Mouse (Mus musculus) midbrain, embryonic 12.5 days (tissue): Measurements from ENCODE around the gene Themis3. TPM values are rescaled to one million over a fixed set of nuclear protein-coding genes. Genes with fewer than 3 reads are reported as not detected.

Experiments
- ATAC-seq: fragments of 200-750 bp; cut with Nextera tagmentation; 2 replicates; pipeline ENCODE4 v1.8.0; 2017; ENCODE audit warnings: low read depth, moderate TSS enrichment, moderate library complexity; ENCODE audit not compliant: low FRiP score
- H3K27ac ChIP-seq: fragments of 300-500 bp; sonication (generic); replicated peaks from 2 replicates; pipeline ENCODE4 v1.5.1; 2016; ENCODE audit warnings: mild to moderate bottlenecking
- H3K27me3 ChIP-seq: fragments of 300-500 bp; sonication (generic); 2 replicates; pipeline ENCODE4 v1.6.1; 2016; ENCODE audit warnings: mild to moderate bottlenecking
- H3K36me3 ChIP-seq: fragments of 300-500 bp; sonication (generic); 2 replicates; pipeline ENCODE4 v1.6.1; 2016
- H3K4me1 ChIP-seq: fragments of 300-500 bp; sonication (generic); 2 replicates; pipeline ENCODE4 v1.6.1; 2016
- H3K4me2 ChIP-seq: fragments of 300-500 bp; sonication (generic); replicated peaks from 2 replicates; pipeline ENCODE4 v1.6.1; 2016; ENCODE audit warnings: mild to moderate bottlenecking, moderate library complexity
- H3K4me3 ChIP-seq: fragments of 300-500 bp; sonication (generic); 2 replicates; pipeline ENCODE4 v1.5.1; 2016; ENCODE audit warnings: mild to moderate bottlenecking
- H3K9ac ChIP-seq: fragments of 300-500 bp; sonication (generic); replicated peaks from 2 replicates; pipeline ENCODE4 v1.6.1; 2016; ENCODE audit warnings: mild to moderate bottlenecking, moderate library complexity
- H3K9me3 ChIP-seq: fragments of 300-500 bp; sonication (generic); 2 replicates; pipeline ENCODE4 v1.6.1; 2016; ENCODE audit warnings: mild to moderate bottlenecking
- WGBS: fragments of 180-500 bp; shearing (Covaris S2); methylation state at CpG from one replicate; pipeline ENCODE4 v1.1.7; 2016; 5-methylcytosine and 5-hydroxymethylcytosine counted together
- polyA plus RNA-seq: library from polyadenylated mRNA; unstranded; fragments of >200 nt; fragmentation: Nextera tagmentation; extraction: Ambion mirVana; gene quantifications from 2 replicates; pipeline ENCODE4 v1.2.1, GENCODE M21; 2016

Themis3 gene
- polyA plus RNA-seq, 1 experiment from 2014 or later, result not detected

GRCm38 (mm10) chr17:66586078-66586477, 8.3 kb downstream of the Themis3 start:
- no peak overlapping the region for H3K9ac ChIP-seq
- no peaks in the 10 kb centered on the region for H3K36me3 ChIP-seq
- no peaks in the 10 kb centered on the region for H3K4me1 ChIP-seq
- no peaks in the 10 kb centered on the region for H3K27me3 ChIP-seq
- no peaks in the 10 kb centered on the region for H3K9me3 ChIP-seq
- ATAC-seq, result no peak
- no peak overlapping the region for H3K27ac ChIP-seq
- no peak overlapping the region for H3K4me2 ChIP-seq
- 93% methylated on average over 13 of the region's 13 CpGs for WGBS
- no peak overlapping the region for H3K4me3 ChIP-seq

- no peak overlapping the region for H3K27ac ChIP-seq
- WGBS, result 82% methylated on average over 4 of the region's 5 CpGs
- H3K27me3 ChIP-seq, result no peaks in the 10 kb centered on the region
- H3K36me3 ChIP-seq, result no peaks in the 10 kb centered on the region
- H3K4me3 ChIP-seq, result no peak overlapping the region
- ATAC-seq, result no peak
- no peak overlapping the region for H3K4me2 ChIP-seq
- no peaks in the 10 kb centered on the region for H3K4me1 ChIP-seq
- H3K9me3 ChIP-seq, result no peaks in the 10 kb centered on the region
- H3K9ac ChIP-seq, result no peak overlapping the region
These were observed 13.4 kb downstream of the Themis3 start for GRCm38 (mm10) chr17:66580990-66581389.

- Histone ChIP-seq H3K27ac (no peak overlapping the region), H3K9me3 (no peaks in the 10 kb centered on the region), H3K4me3 (no peak overlapping the region), H3K27me3 (no peaks in the 10 kb centered on the region), H3K4me2 (no peak overlapping the region), H3K4me1 (no peaks in the 10 kb centered on the region), H3K36me3 (no peaks in the 10 kb centered on the region), H3K9ac (no peak overlapping the region)
- 20% methylated on average over 6 of the region's 6 CpGs for WGBS
- ATAC-seq, result peak; percentile 66; the same call in 1 of the 2 replicates
These were observed 16.4 kb downstream of the Themis3 start for GRCm38 (mm10) chr17:66578007-66578406.

GRCm38 (mm10) chr17:66577507-66577906, 16.9 kb downstream of the Themis3 start:
- Histone ChIP-seq H3K27me3 (no peaks in the 10 kb centered on the region), H3K36me3 (no peaks in the 10 kb centered on the region), H3K27ac (no peak overlapping the region), H3K9ac (no peak overlapping the region), H3K4me1 (no peaks in the 10 kb centered on the region), H3K4me2 (no peak overlapping the region), H3K9me3 (no peaks in the 10 kb centered on the region), H3K4me3 (no peak overlapping the region)
- 73% methylated on average over 6 of the region's 6 CpGs for WGBS
- 0 out of 2 replicates have a peak, but pooled peaks have one; percentile 13 for ATAC-seq

- no peak overlapping the region for H3K27ac ChIP-seq
- no peak overlapping the region for H3K4me2 ChIP-seq
- H3K36me3 ChIP-seq, result no peaks in the 10 kb centered on the region
- H3K4me3 ChIP-seq, result no peak overlapping the region
- no peaks in the 10 kb centered on the region for H3K9me3 ChIP-seq
- H3K4me1 ChIP-seq, result no peaks in the 10 kb centered on the region
- no peaks in the 10 kb centered on the region for H3K27me3 ChIP-seq
- no peak overlapping the region for H3K9ac ChIP-seq
- ATAC-seq, result no peak
- 79% methylated on average over 4 of the region's 4 CpGs for WGBS
These were observed 21.8 kb downstream of the Themis3 start for GRCm38 (mm10) chr17:66572677-66573060.

GRCm38 (mm10) chr17:66571860-66572676, 22.4 kb downstream of the Themis3 start:
- Histone ChIP-seq H3K9ac (no peak overlapping the region), H3K9me3 (no peaks in the 10 kb centered on the region), H3K27ac (no peak overlapping the region), H3K4me2 (no peak overlapping the region), H3K4me3 (no peak overlapping the region), H3K36me3 (no peaks in the 10 kb centered on the region), H3K4me1 (no peaks in the 10 kb centered on the region), H3K27me3 (no peaks in the 10 kb centered on the region)
- WGBS, result 65% methylated on average over 11 of the region's 11 CpGs
- ATAC-seq, result no peak

GRCm38 (mm10) chr17:66564213-66564612, 30.2 kb downstream of the Themis3 start:
- no peak overlapping the region for H3K27ac ChIP-seq
- 73% methylated on average over 7 of the region's 7 CpGs for WGBS
- ATAC-seq, result no peak

GRCm38 (mm10) chr17:66563551-66563950, 30.9 kb downstream of the Themis3 start:
- no peaks in the 10 kb centered on the region for H3K36me3 ChIP-seq

More at GRCm38 (mm10) chr17:66564213-66564612, 30.2 kb downstream of the Themis3 start:
- Histone ChIP-seq H3K4me2 (no peak overlapping the region), H3K36me3 (no peaks in the 10 kb centered on the region), H3K9me3 (no peaks in the 10 kb centered on the region), H3K27me3 (no peaks in the 10 kb centered on the region), H3K4me1 (no peaks in the 10 kb centered on the region), H3K9ac (no peak overlapping the region), H3K4me3 (no peak overlapping the region)

GRCm38 (mm10) chr17:66561380-66561779, 33.0 kb downstream of the Themis3 start:
- no peak overlapping the region for H3K27ac ChIP-seq
- H3K4me1 ChIP-seq, result no peaks in the 10 kb centered on the region
- no peaks in the 10 kb centered on the region for H3K36me3 ChIP-seq
- WGBS, result 80% methylated on average over 2 of the region's 2 CpGs
- H3K27me3 ChIP-seq, result no peaks in the 10 kb centered on the region
- H3K9ac ChIP-seq, result no peak overlapping the region
- no peak overlapping the region for H3K4me2 ChIP-seq
- no peak for ATAC-seq
- H3K4me3 ChIP-seq, result no peak overlapping the region
- H3K9me3 ChIP-seq, result no peaks in the 10 kb centered on the region

More at GRCm38 (mm10) chr17:66563551-66563950, 30.9 kb downstream of the Themis3 start:
- 79% methylated on average over 1 of the region's 1 CpGs for WGBS
- Histone ChIP-seq H3K27me3 (no peaks in the 10 kb centered on the region), H3K9me3 (no peaks in the 10 kb centered on the region), H3K9ac (no peak overlapping the region), H3K4me1 (no peaks in the 10 kb centered on the region), H3K4me3 (no peak overlapping the region), H3K4me2 (no peak overlapping the region), H3K27ac (no peak overlapping the region)
- ATAC-seq, result no peak

GRCm38 (mm10) chr17:66558404-66559317, 35.8 kb downstream of the Themis3 start:
- 91% methylated on average over 17 of the region's 17 CpGs for WGBS
- no peaks in the 10 kb centered on the region for H3K4me1 ChIP-seq
- H3K27ac ChIP-seq, result no peak overlapping the region
- H3K36me3 ChIP-seq, result no peaks in the 10 kb centered on the region
- ATAC-seq, result no peak
- H3K4me3 ChIP-seq, result no peak overlapping the region
- H3K9me3 ChIP-seq, result no peaks in the 10 kb centered on the region
- H3K27me3 ChIP-seq, result no peaks in the 10 kb centered on the region
- H3K4me2 ChIP-seq, result no peak overlapping the region
- no peak overlapping the region for H3K9ac ChIP-seq

GRCm38 (mm10) chr17:66552690-66553089, 41.7 kb downstream of the Themis3 start:
- 79% methylated on average over 4 of the region's 4 CpGs for WGBS
- Histone ChIP-seq H3K27ac (no peak overlapping the region), H3K27me3 (no peaks in the 10 kb centered on the region), H3K4me3 (no peak overlapping the region), H3K9me3 (no peaks in the 10 kb centered on the region), H3K4me2 (no peak overlapping the region), H3K9ac (no peak overlapping the region), H3K4me1 (no peaks in the 10 kb centered on the region), H3K36me3 (no peaks in the 10 kb centered on the region)
- ATAC-seq, result no peak

GRCm38 (mm10) chr17:66550486-66550885, 43.9 kb downstream of the Themis3 start:
- H3K9me3 ChIP-seq, result no peaks in the 10 kb centered on the region
- 82% methylated on average over 5 of the region's 5 CpGs for WGBS

More at GRCm38 (mm10) chr17:66550486-66550885, 43.9 kb downstream of the Themis3 start:
- Histone ChIP-seq H3K9ac (no peak overlapping the region), H3K4me2 (no peak overlapping the region), H3K4me3 (no peak overlapping the region), H3K27me3 (no peaks in the 10 kb centered on the region), H3K36me3 (no peaks in the 10 kb centered on the region), H3K27ac (no peak overlapping the region), H3K4me1 (no peaks in the 10 kb centered on the region)
- ATAC-seq, result no peak
